Mouse (Mus musculus): ENCODE results near the gene Dnmt1. TPM values are rescaled to one million over a fixed set of nuclear protein-coding genes. Genes with fewer than 3 reads are reported as not detected.

Gene Dnmt1
- polyA plus RNA-seq, 1 experiment from 2014 or later: 102 TPM

GRCm38 (mm10) chr9:20888386-20888765, 71.3 kb downstream of the Dnmt1 start:
- Histone ChIP-seq H3K36me3 (peaks cover 40% of the 10 kb centered on the region), H3K4me2 (replicated peaks) (peak overlapping the region; percentile 88), H3K4me3 (peak overlapping the region; percentile 86), H3K9me3 (replicated peaks) (no peaks in the 10 kb centered on the region), H3K27me3 (no peaks in the 10 kb centered on the region), H3K27ac (peak overlapping the region; percentile 92), H3K4me1 (peaks cover 16% of the 10 kb centered on the region), H3K9ac (peak overlapping the region; percentile 80)
- under 1% methylated on average over 30 of the region's 30 CpGs for WGBS
- no peak; the same call in none of the 2 replicates for ATAC-seq (ENCODE audit: low FRiP score)

- peak within 1 kb of the TSS; percentile 86 for H3K4me3 ChIP-seq
- H3K4me2 ChIP-seq (replicated peaks): peak within 1 kb of the TSS; percentile 88
- H3K27me3 ChIP-seq: no peaks in the 10 kb centered on the region
- H3K9ac ChIP-seq: peak within 1 kb of the TSS; percentile 80
- peak; percentile 96 for ATAC-seq (ENCODE audit: low FRiP score)
- H3K36me3 ChIP-seq: peaks cover 35% of the 10 kb centered on the region
- H3K4me1 ChIP-seq: peaks cover 16% of the 10 kb centered on the region
- no peaks in the 10 kb centered on the region for H3K9me3 ChIP-seq (replicated peaks)
- H3K27ac ChIP-seq: peak within 1 kb of the TSS; percentile 92
- WGBS: under 1% methylated on average over 43 of the region's 43 CpGs
Measured at GRCm38 (mm10) chr9:20887704-20888385, 71.8 kb downstream of the Dnmt1 start, which contains the start of gene Ppan. Ppan (plus strand) TSS chr9:20888175.

GRCm38 (mm10) chr9:20887191-20887590, 72.5 kb downstream of the Dnmt1 start:
- peaks cover 16% of the 10 kb centered on the region for H3K4me1 ChIP-seq
- peak overlapping the region; percentile 23; the same call in 1 of the 2 replicates for H3K27ac ChIP-seq
- H3K9ac ChIP-seq: no peak overlapping the region
- peak overlapping the region; percentile 88 for H3K4me2 ChIP-seq (replicated peaks)
- WGBS: 90% methylated on average over 6 of the region's 6 CpGs
- H3K36me3 ChIP-seq: peaks cover 28% of the 10 kb centered on the region
- ATAC-seq (ENCODE audit: low FRiP score): 0 out of 2 replicates have a peak, but pooled peaks have one; percentile 14
- H3K4me3 ChIP-seq: no peak overlapping the region
- no peaks in the 10 kb centered on the region for H3K27me3 ChIP-seq
- no peaks in the 10 kb centered on the region for H3K9me3 ChIP-seq (replicated peaks)

GRCm38 (mm10) chr9:20886563-20886962, 73.1 kb downstream of the Dnmt1 start:
- no peak overlapping the region for H3K4me2 ChIP-seq (replicated peaks)
- peaks cover 16% of the 10 kb centered on the region for H3K4me1 ChIP-seq
- no peak for ATAC-seq (ENCODE audit: low FRiP score)
- H3K9ac ChIP-seq: no peak overlapping the region
- peaks cover 22% of the 10 kb centered on the region for H3K36me3 ChIP-seq
- H3K27me3 ChIP-seq: no peaks in the 10 kb centered on the region
- H3K9me3 ChIP-seq (replicated peaks): no peaks in the 10 kb centered on the region
- H3K27ac ChIP-seq: no peak overlapping the region
- no peak overlapping the region for H3K4me3 ChIP-seq
- WGBS: 94% methylated on average over 2 of the region's 2 CpGs

GRCm38 (mm10) chr9:20879097-20879792, 80.4 kb downstream of the Dnmt1 start, which contains the start of gene Angptl6:
Angptl6 (minus strand) TSS chr9:20879727.
- Histone ChIP-seq H3K9ac (peak within 1 kb of the TSS; percentile 74), H3K4me2 (replicated peaks) (peak within 1 kb of the TSS; percentile 61), H3K27me3 (no peaks in the 10 kb centered on the region), H3K36me3 (no peaks in the 10 kb centered on the region), H3K9me3 (replicated peaks) (no peaks in the 10 kb centered on the region), H3K27ac (peak within 1 kb of the TSS; percentile 92), H3K4me1 (peaks cover 2% of the 10 kb centered on the region; the same call in 1 of the 2 replicates), H3K4me3 (peak within 1 kb of the TSS; percentile 37)
- ATAC-seq (ENCODE audit: low FRiP score): no peak
- WGBS: 92% methylated on average over 13 of the region's 13 CpGs

- H3K36me3 ChIP-seq: no peaks in the 10 kb centered on the region
- 22% methylated on average over 10 of the region's 10 CpGs for WGBS
- peak; percentile 32 for ATAC-seq (ENCODE audit: low FRiP score)
- H3K9me3 ChIP-seq (replicated peaks): no peaks in the 10 kb centered on the region
- H3K9ac ChIP-seq: peak overlapping the region; percentile 74
- H3K27ac ChIP-seq: peak overlapping the region; percentile 92
- no peaks in the 10 kb centered on the region for H3K27me3 ChIP-seq
- peaks cover 2% of the 10 kb centered on the region; the same call in 1 of the 2 replicates for H3K4me1 ChIP-seq
- peak overlapping the region; percentile 61 for H3K4me2 ChIP-seq (replicated peaks)
- H3K4me3 ChIP-seq: peak overlapping the region; percentile 37
Measured at GRCm38 (mm10) chr9:20878710-20879065, 81.0 kb downstream of the Dnmt1 start.

- Histone ChIP-seq H3K9me3 (replicated peaks) (no peaks in the 10 kb centered on the region), H3K27me3 (no peaks in the 10 kb centered on the region), H3K4me1 (peaks cover 2% of the 10 kb centered on the region; the same call in 1 of the 2 replicates), H3K9ac (peak overlapping the region; percentile 74), H3K4me3 (peak overlapping the region; percentile 37), H3K27ac (peak overlapping the region; percentile 92), H3K36me3 (no peaks in the 10 kb centered on the region), H3K4me2 (replicated peaks) (peak overlapping the region; percentile 61)
- under 1% methylated on average over 61 of the region's 69 CpGs for WGBS
- ATAC-seq (ENCODE audit: low FRiP score): peak; percentile 95
Measured at GRCm38 (mm10) chr9:20878041-20878709, 81.5 kb downstream of the Dnmt1 start.

- H3K27me3 ChIP-seq: no peaks in the 10 kb centered on the region
- H3K4me3 ChIP-seq: peak overlapping the region; percentile 37
- H3K4me2 ChIP-seq (replicated peaks): peak overlapping the region; percentile 61
- no peaks in the 10 kb centered on the region for H3K9me3 ChIP-seq (replicated peaks)
- 35% methylated on average over 14 of the region's 14 CpGs for WGBS
- H3K9ac ChIP-seq: no peak overlapping the region
- no peaks in the 10 kb centered on the region for H3K36me3 ChIP-seq
- no peak overlapping the region; the same call in 1 of the 2 replicates for H3K27ac ChIP-seq
- peak; percentile 23; the same call in 1 of the 2 replicates for ATAC-seq (ENCODE audit: low FRiP score)
- peaks cover 2% of the 10 kb centered on the region; the same call in 1 of the 2 replicates for H3K4me1 ChIP-seq
Measured at GRCm38 (mm10) chr9:20877118-20878040, 82.3 kb downstream of the Dnmt1 start.

GRCm38 (mm10) chr9:20876318-20877117, 83.2 kb downstream of the Dnmt1 start:
- H3K4me1 ChIP-seq: peaks cover 2% of the 10 kb centered on the region; the same call in 1 of the 2 replicates
- H3K9ac ChIP-seq: no peak overlapping the region
- no peaks in the 10 kb centered on the region for H3K27me3 ChIP-seq
- H3K4me2 ChIP-seq (replicated peaks): no peak overlapping the region
- WGBS: 68% methylated on average over 8 of the region's 9 CpGs
- H3K27ac ChIP-seq: no peak overlapping the region
- no peaks in the 10 kb centered on the region for H3K36me3 ChIP-seq
- H3K4me3 ChIP-seq: no peak overlapping the region
- no peaks in the 10 kb centered on the region for H3K9me3 ChIP-seq (replicated peaks)
- no peak for ATAC-seq (ENCODE audit: low FRiP score)

- Histone ChIP-seq H3K36me3 (no peaks in the 10 kb centered on the region), H3K4me2 (replicated peaks) (no peak overlapping the region), H3K4me3 (no peak overlapping the region), H3K27ac (no peak overlapping the region), H3K27me3 (peaks cover 9% of the 10 kb centered on the region), H3K9me3 (replicated peaks) (no peaks in the 10 kb centered on the region), H3K4me1 (peaks cover 2% of the 10 kb centered on the region; the same call in 1 of the 2 replicates), H3K9ac (no peak overlapping the region)
- ATAC-seq (ENCODE audit: low FRiP score): no peak
- 65% methylated on average over 23 of the region's 23 CpGs for WGBS
Measured at GRCm38 (mm10) chr9:20875021-20875790, 84.5 kb downstream of the Dnmt1 start.

All from hindbrain, embryonic 12.5 days (tissue).